Mouse (Mus musculus): ENCODE measurements at regions not wholly inside any gene's neighbourhood (a gene's known extent, or its start where the extent isn't known, plus 50 kb on each side); places are given as distances from the start of the nearest gene placed in this dataset.
"Not testable (repeated sequence)": the region's sequence is repeated elsewhere in the genome, so short reads cannot be mapped to it uniquely, and the experiment has no call there.

- ATAC-seq; H3K4me1 ChIP-seq (replicated peaks); H3K9me3 ChIP-seq; H3K4me3 ChIP-seq (replicated peaks); H3K9ac ChIP-seq; H3K27me3 ChIP-seq (replicated peaks); H3K4me2 ChIP-seq (replicated peaks); H3K27ac ChIP-seq; H3K36me3 ChIP-seq: not testable (repeated sequence)
- 70% methylated on average over 1 of the region's 1 CpGs for WGBS
Measured at GRCm38 (mm10) chr14:53637664-53638063, 616.2 kb downstream of the Dad1 start.

GRCm38 (mm10) chr14:53635206-53635605 lies 618.7 kb downstream of the Dad1 start:
- H3K4me3 ChIP-seq (replicated peaks); H3K27me3 ChIP-seq (replicated peaks); H3K9me3 ChIP-seq; H3K4me1 ChIP-seq (replicated peaks); H3K27ac ChIP-seq; H3K9ac ChIP-seq; H3K36me3 ChIP-seq; ATAC-seq; H3K4me2 ChIP-seq (replicated peaks): not testable (repeated sequence)
- 58% methylated on average over 7 of the region's 7 CpGs for WGBS

GRCm38 (mm10) chr14:53634320-53634979 lies 619.5 kb downstream of the Dad1 start:
- not testable (repeated sequence) for ATAC-seq; H3K27me3 ChIP-seq (replicated peaks); H3K9me3 ChIP-seq; H3K27ac ChIP-seq; H3K4me2 ChIP-seq (replicated peaks); H3K36me3 ChIP-seq; H3K4me3 ChIP-seq (replicated peaks); H3K9ac ChIP-seq; H3K4me1 ChIP-seq (replicated peaks)
- 37% methylated on average over 5 of the region's 5 CpGs for WGBS

- not testable (repeated sequence) for H3K27me3 ChIP-seq (replicated peaks); H3K4me1 ChIP-seq (replicated peaks); H3K9ac ChIP-seq; H3K27ac ChIP-seq; ATAC-seq; H3K4me2 ChIP-seq (replicated peaks); H3K4me3 ChIP-seq (replicated peaks); H3K9me3 ChIP-seq; H3K36me3 ChIP-seq
- WGBS = 42% methylated on average over 1 of the region's 1 CpGs
Measured at GRCm38 (mm10) chr14:53633743-53634142, 620.2 kb downstream of the Dad1 start.

GRCm38 (mm10) chr14:53621376-53621775 lies 632.5 kb downstream of the Dad1 start:
- not testable (repeated sequence) for H3K36me3 ChIP-seq; H3K27ac ChIP-seq; H3K4me1 ChIP-seq (replicated peaks); H3K4me3 ChIP-seq (replicated peaks); H3K9me3 ChIP-seq; H3K27me3 ChIP-seq (replicated peaks); H3K4me2 ChIP-seq (replicated peaks); H3K9ac ChIP-seq; ATAC-seq
- 58% methylated on average over 4 of the region's 4 CpGs for WGBS

- not testable (repeated sequence) for ATAC-seq; H3K4me3 ChIP-seq (replicated peaks); H3K4me2 ChIP-seq (replicated peaks); H3K4me1 ChIP-seq (replicated peaks); H3K9me3 ChIP-seq; H3K27me3 ChIP-seq (replicated peaks); H3K36me3 ChIP-seq; H3K9ac ChIP-seq; H3K27ac ChIP-seq
- 46% methylated on average over 3 of the region's 3 CpGs for WGBS
Measured at GRCm38 (mm10) chr14:53616061-53616460, 637.8 kb downstream of the Dad1 start.

- no peak overlapping the region for H3K9ac ChIP-seq
- no peak overlapping the region for H3K4me2 ChIP-seq (replicated peaks)
- no peaks in the 10 kb centered on the region for H3K27me3 ChIP-seq (replicated peaks)
- H3K27ac ChIP-seq = no peak overlapping the region
- no peaks in the 10 kb centered on the region for H3K36me3 ChIP-seq
- no peaks in the 10 kb centered on the region for H3K9me3 ChIP-seq
- H3K4me1 ChIP-seq (replicated peaks) = no peaks in the 10 kb centered on the region
- no peak for ATAC-seq
- H3K4me3 ChIP-seq (replicated peaks) = no peak overlapping the region
Measured at GRCm38 (mm10) chr14:53614341-53614740, 639.6 kb downstream of the Dad1 start.

GRCm38 (mm10) chr14:53599299-53599698 lies 654.6 kb downstream of the Dad1 start:
- not testable (repeated sequence) for H3K27me3 ChIP-seq (replicated peaks); H3K4me3 ChIP-seq (replicated peaks); H3K9ac ChIP-seq; ATAC-seq; H3K9me3 ChIP-seq; H3K4me1 ChIP-seq (replicated peaks); H3K27ac ChIP-seq; H3K4me2 ChIP-seq (replicated peaks); H3K36me3 ChIP-seq
- WGBS = 48% methylated on average over 3 of the region's 3 CpGs

- H3K36me3 ChIP-seq; H3K4me3 ChIP-seq (replicated peaks); ATAC-seq; H3K27me3 ChIP-seq (replicated peaks); H3K27ac ChIP-seq; H3K4me2 ChIP-seq (replicated peaks); H3K4me1 ChIP-seq (replicated peaks); H3K9me3 ChIP-seq; H3K9ac ChIP-seq: not testable (repeated sequence)
Measured at GRCm38 (mm10) chr14:53597287-53597686, 656.6 kb downstream of the Dad1 start.

GRCm38 (mm10) chr14:53590601-53591000 lies 663.3 kb downstream of the Dad1 start:
- not testable (repeated sequence) for H3K4me1 ChIP-seq (replicated peaks); H3K27me3 ChIP-seq (replicated peaks); H3K27ac ChIP-seq; ATAC-seq; H3K4me2 ChIP-seq (replicated peaks); H3K9ac ChIP-seq; H3K4me3 ChIP-seq (replicated peaks); H3K9me3 ChIP-seq; H3K36me3 ChIP-seq
- WGBS = 37% methylated on average over 6 of the region's 6 CpGs

- not testable (repeated sequence) for H3K9me3 ChIP-seq; H3K4me1 ChIP-seq (replicated peaks); ATAC-seq; H3K27me3 ChIP-seq (replicated peaks); H3K9ac ChIP-seq; H3K4me2 ChIP-seq (replicated peaks); H3K36me3 ChIP-seq; H3K27ac ChIP-seq; H3K4me3 ChIP-seq (replicated peaks)
- 89% methylated on average over 6 of the region's 6 CpGs for WGBS
Measured at GRCm38 (mm10) chr14:53582528-53582927, 671.4 kb downstream of the Dad1 start.

GRCm38 (mm10) chr14:53581734-53582133 lies 672.2 kb downstream of the Dad1 start:
- not testable (repeated sequence) for H3K4me1 ChIP-seq (replicated peaks); H3K9ac ChIP-seq; H3K27me3 ChIP-seq (replicated peaks); H3K36me3 ChIP-seq; H3K4me3 ChIP-seq (replicated peaks); H3K27ac ChIP-seq; ATAC-seq; H3K4me2 ChIP-seq (replicated peaks); H3K9me3 ChIP-seq
- 57% methylated on average over 3 of the region's 3 CpGs for WGBS

- H3K4me2 ChIP-seq (replicated peaks); H3K27me3 ChIP-seq (replicated peaks); H3K36me3 ChIP-seq; ATAC-seq; H3K27ac ChIP-seq; H3K9ac ChIP-seq; H3K4me1 ChIP-seq (replicated peaks); H3K4me3 ChIP-seq (replicated peaks); H3K9me3 ChIP-seq: not testable (repeated sequence)
- 97% methylated on average over 1 of the region's 1 CpGs for WGBS
Measured at GRCm38 (mm10) chr14:53576927-53577326, 677.0 kb downstream of the Dad1 start.

Measured in intestine, embryonic 15.5 days (tissue).